Comparison of ENCODE assay signal across 9 mouse cellular contexts in genomic region chr11:119037780-119038401, GRCm38 (mm10). TPM values are rescaled to one million over a fixed set of nuclear protein-coding genes. Genes with fewer than 3 reads are reported as not detected.
DNase-seq lines count a peak whose midpoint lies in the region; ATAC-seq lines count a peak whose summit lies in the region.
"Had no signal": no experiment of that assay in that cellular context is flagged by ENCODE, and none has a peak within 500 bp of the region (broad histone marks: within the 10 kb centered on the region; RNA-seq: fewer than 3 reads in every experiment).

No protein-coding gene starts in this region.

- no peaks in the 10 kb centered on the region for H3K9me3 ChIP-seq in liver, embryonic 11.5 days (ENCODE audit: control insufficient read depth, low read length)
- no peaks in the 10 kb centered on the region for H3K9me3 ChIP-seq in embryonic facial prominence, embryonic 11.5 days (replicated peaks; ENCODE audit: control insufficient read depth, low read length)
- H3K9me3 ChIP-seq in intestine, embryonic 15.5 days: no peaks in the 10 kb centered on the region
- H3K9me3 ChIP-seq in neural tube, embryonic 11.5 days (ENCODE audit: control insufficient read depth, low read length): no peaks in the 10 kb centered on the region

- H3K9ac ChIP-seq in liver, embryonic 11.5 days (ENCODE audit: low read depth, low read length): no peak overlapping the region
- H3K9ac ChIP-seq in embryonic facial prominence, embryonic 11.5 days (replicated peaks; ENCODE audit: low read length): no peak overlapping the region; the same call in 1 of the 2 replicates
- peak overlapping the region; percentile 56; the same call in 1 of the 2 replicates for H3K9ac ChIP-seq in intestine, embryonic 15.5 days
- peak overlapping the region; percentile 41; the same call in 1 of the 2 replicates for H3K9ac ChIP-seq in neural tube, embryonic 11.5 days (ENCODE audit: low read length)

- peaks cover 38% of the 10 kb centered on the region for H3K4me1 ChIP-seq in liver, embryonic 11.5 days (replicated peaks; ENCODE audit: control insufficient read depth, insufficient read depth, low read length)
- H3K4me1 ChIP-seq in embryonic facial prominence, embryonic 11.5 days (ENCODE audit: control insufficient read depth, insufficient read depth, low read length): peaks cover 11% of the 10 kb centered on the region
- H3K4me1 ChIP-seq in intestine, embryonic 15.5 days (replicated peaks): peaks cover 63% of the 10 kb centered on the region
- H3K4me1 ChIP-seq in neural tube, embryonic 11.5 days (ENCODE audit: control insufficient read depth, insufficient read depth, low read length): peaks cover 48% of the 10 kb centered on the region

- ATAC-seq in liver, embryonic 11.5 days (replicated peaks; ENCODE audit: low FRiP score): no peak
- no peak for ATAC-seq in embryonic facial prominence, embryonic 11.5 days (replicated peaks; ENCODE audit: insufficient number of reproducible peaks, low FRiP score, low TSS enrichment, low read depth)
- ATAC-seq in intestine, embryonic 15.5 days: no peak
- no peak for ATAC-seq in neural tube, embryonic 11.5 days (ENCODE audit: insufficient read depth, low FRiP score, low TSS enrichment)

- peak overlapping the region; percentile 71 for H3K4me2 ChIP-seq in liver, embryonic 11.5 days
- H3K4me2 ChIP-seq in embryonic facial prominence, embryonic 11.5 days (ENCODE audit: low read depth, low read length): peak overlapping the region; percentile 80
- H3K4me2 ChIP-seq in intestine, embryonic 15.5 days (replicated peaks): peak overlapping the region; percentile 94
- peak overlapping the region; percentile 84 for H3K4me2 ChIP-seq in neural tube, embryonic 11.5 days (ENCODE audit: low read depth)

- DNase-seq in liver, embryonic 11.5 days (ENCODE audit: low spot score): no peak
- no peak for DNase-seq in liver
- peak; percentile 65 for DNase-seq in embryonic facial prominence, embryonic 11.5 days (ENCODE audit: low spot score)
- DNase-seq in neural tube, embryonic 11.5 days (ENCODE audit: low spot score): no peak
- DNase-seq in layer of hippocampus, postnatal 10 days (ENCODE audit: low spot score in 2 of 2): no peak
- no peak for DNase-seq in right cerebral cortex, adult 18-20 months
- DNase-seq in kidney, adult 9 months: no peak

- peak overlapping the region; percentile 49 for H3K4me3 ChIP-seq in liver, embryonic 11.5 days (ENCODE audit: low read depth, low read length)
- peak overlapping the region; percentile 44; the same call in 1 of the 2 replicates for H3K4me3 ChIP-seq in embryonic facial prominence, embryonic 11.5 days (ENCODE audit: low read depth, low read length)
- peak overlapping the region; percentile 47; the same call in 1 of the 2 replicates for H3K4me3 ChIP-seq in intestine, embryonic 15.5 days (replicated peaks)
- peak overlapping the region; percentile 40 for H3K4me3 ChIP-seq in neural tube, embryonic 11.5 days (ENCODE audit: low read depth, low read length)

- 10% methylated on average over 18 of the region's 18 CpGs for WGBS in liver, embryonic 11.5 days
- WGBS in embryonic facial prominence, embryonic 11.5 days: 1% methylated on average over 18 of the region's 18 CpGs
- 34% methylated on average over 18 of the region's 18 CpGs for WGBS in intestine, embryonic 15.5 days
- under 1% methylated on average over 18 of the region's 18 CpGs for WGBS in neural tube, embryonic 11.5 days

- peaks cover 85% of the 10 kb centered on the region for H3K27me3 ChIP-seq in liver, embryonic 11.5 days (replicated peaks; ENCODE audit: control insufficient read depth, insufficient read depth, low read length)
- H3K27me3 ChIP-seq in embryonic facial prominence, embryonic 11.5 days (ENCODE audit: control insufficient read depth, insufficient read depth, low read length): peaks cover 32% of the 10 kb centered on the region
- H3K27me3 ChIP-seq in intestine, embryonic 15.5 days (replicated peaks): peaks cover 59% of the 10 kb centered on the region
- peaks cover 71% of the 10 kb centered on the region for H3K27me3 ChIP-seq in neural tube, embryonic 11.5 days (ENCODE audit: control insufficient read depth, insufficient read depth, low read length)

- no peaks in the 10 kb centered on the region for H3K36me3 ChIP-seq in liver, embryonic 11.5 days (ENCODE audit: control insufficient read depth, insufficient read depth, low read length)
- no peaks in the 10 kb centered on the region; the same call in 1 of the 2 replicates for H3K36me3 ChIP-seq in embryonic facial prominence, embryonic 11.5 days (replicated peaks; ENCODE audit: control insufficient read depth, insufficient read depth, low read depth, low read length)
- H3K36me3 ChIP-seq in intestine, embryonic 15.5 days: 0 out of 2 replicates have a peak, but pooled peaks cover 8% of the 10 kb centered on the region
- H3K36me3 ChIP-seq in neural tube, embryonic 11.5 days (ENCODE audit: control insufficient read depth, insufficient read depth, low read length): no peaks in the 10 kb centered on the region

- no peak overlapping the region for H3K27ac ChIP-seq in liver, embryonic 11.5 days (ENCODE audit: low read depth, low read length)
- H3K27ac ChIP-seq in embryonic facial prominence, embryonic 11.5 days (replicated peaks; ENCODE audit: low read depth, low read length): no peak overlapping the region
- H3K27ac ChIP-seq in intestine, embryonic 15.5 days: no peak overlapping the region
- H3K27ac ChIP-seq in neural tube, embryonic 11.5 days (ENCODE audit: low read depth, low read length): no peak overlapping the region
- H3K27ac ChIP-seq: heart, adult 2 months had no signal

RNA-seq across cellular contexts. Expression of gene Cbx8, which starts 2.9 kb away (rescaled TPM):
- polyA plus RNA-seq in liver, embryonic 11.5 days (2014; fragmentation: Nextera tagmentation; extraction: Ambion mirVana): 6.5 and 7.1 TPM in 2 replicates
- 10.3 and 12.2 TPM in 2 replicates for polyA plus RNA-seq in embryonic facial prominence, embryonic 11.5 days (2014; fragmentation: Nextera tagmentation; extraction: Ambion mirVana)
- polyA plus RNA-seq in intestine, embryonic 15.5 days (2015; fragmentation: Nextera tagmentation; extraction: Ambion mirVana): 7.4 and 7.9 TPM in 2 replicates
- 6.8 and 7.0 TPM in 2 replicates for polyA plus RNA-seq in neural tube, embryonic 11.5 days (2014; fragmentation: Nextera tagmentation; extraction: Ambion mirVana)
- 10 to 100 TPM; 12.4 to 13.1 TPM for total RNA-seq in layer of hippocampus, postnatal 10 days (2021)

RNA-seq across cellular contexts. Expression of gene Cbx2, which starts 15.1 kb away (rescaled TPM):
- 22.1 and 22.2 TPM in 2 replicates for polyA plus RNA-seq in liver, embryonic 11.5 days (2014; fragmentation: Nextera tagmentation; extraction: Ambion mirVana)
- 87.1 and 91.8 TPM in 2 replicates for polyA plus RNA-seq in embryonic facial prominence, embryonic 11.5 days (2014; fragmentation: Nextera tagmentation; extraction: Ambion mirVana)
- 24.8 and 27.0 TPM in 2 replicates for polyA plus RNA-seq in intestine, embryonic 15.5 days (2015; fragmentation: Nextera tagmentation; extraction: Ambion mirVana)
- 61.5 and 65.0 TPM in 2 replicates for polyA plus RNA-seq in neural tube, embryonic 11.5 days (2014; fragmentation: Nextera tagmentation; extraction: Ambion mirVana)
- total RNA-seq in layer of hippocampus, postnatal 10 days (2021): 1 to 10 TPM; 4.7 to 5.0 TPM

RNA-seq across cellular contexts. Expression of gene Cbx4, which starts 48.1 kb away (rescaled TPM):
- polyA plus RNA-seq in liver, embryonic 11.5 days (2014; fragmentation: Nextera tagmentation; extraction: Ambion mirVana): 5.1 TPM in 2 replicates
- polyA plus RNA-seq in embryonic facial prominence, embryonic 11.5 days (2014; fragmentation: Nextera tagmentation; extraction: Ambion mirVana): 4.4 and 4.8 TPM in 2 replicates
- 10.7 and 11.2 TPM in 2 replicates for polyA plus RNA-seq in intestine, embryonic 15.5 days (2015; fragmentation: Nextera tagmentation; extraction: Ambion mirVana)
- polyA plus RNA-seq in neural tube, embryonic 11.5 days (2014; fragmentation: Nextera tagmentation; extraction: Ambion mirVana): 6.0 and 6.1 TPM in 2 replicates
- total RNA-seq in layer of hippocampus, postnatal 10 days (2021): 10 to 100 TPM; 49.2 to 51.2 TPM

RNA-seq across cellular contexts. Expression of gene Enpp7, which starts 49.9 kb away (rescaled TPM):
- polyA plus RNA-seq in liver, embryonic 11.5 days (2014; fragmentation: Nextera tagmentation; extraction: Ambion mirVana): not detected in 2 replicates
- polyA plus RNA-seq in embryonic facial prominence, embryonic 11.5 days (2014; fragmentation: Nextera tagmentation; extraction: Ambion mirVana): not detected in 2 replicates
- 0.09 and 0.25 TPM in 2 replicates for polyA plus RNA-seq in intestine, embryonic 15.5 days (2015; fragmentation: Nextera tagmentation; extraction: Ambion mirVana)
- not detected in 2 replicates for polyA plus RNA-seq in neural tube, embryonic 11.5 days (2014; fragmentation: Nextera tagmentation; extraction: Ambion mirVana)
- total RNA-seq in layer of hippocampus, postnatal 10 days (2021): not detected
- total RNA-seq: heart, adult 2 months had no signal
- polyA plus RNA-seq: heart, adult 2 months had no signal

Comparison
In these comparisons a context has a peak if more than half of its experiments do, and no peak if none do; other contexts are left out.
1. H3K9ac ChIP-seq: peak in intestine, embryonic 15.5 days (single experiment) and neural tube, embryonic 11.5 days (single experiment); none in liver, embryonic 11.5 days (single experiment) and embryonic facial prominence, embryonic 11.5 days (single experiment).
2. Peak in every context shown above with its lines, with median percentiles within 50 percentile points of each other: H3K4me2 ChIP-seq and H3K4me3 ChIP-seq.